Mouse (Mus musculus): ENCODE results near the gene Gm17019. TPM values are rescaled to one million over a fixed set of nuclear protein-coding genes. Genes with fewer than 3 reads are reported as not detected.

Gm17019 gene
- polyA plus RNA-seq (2017; shearing (Covaris generic)) = not detected

DNA sequence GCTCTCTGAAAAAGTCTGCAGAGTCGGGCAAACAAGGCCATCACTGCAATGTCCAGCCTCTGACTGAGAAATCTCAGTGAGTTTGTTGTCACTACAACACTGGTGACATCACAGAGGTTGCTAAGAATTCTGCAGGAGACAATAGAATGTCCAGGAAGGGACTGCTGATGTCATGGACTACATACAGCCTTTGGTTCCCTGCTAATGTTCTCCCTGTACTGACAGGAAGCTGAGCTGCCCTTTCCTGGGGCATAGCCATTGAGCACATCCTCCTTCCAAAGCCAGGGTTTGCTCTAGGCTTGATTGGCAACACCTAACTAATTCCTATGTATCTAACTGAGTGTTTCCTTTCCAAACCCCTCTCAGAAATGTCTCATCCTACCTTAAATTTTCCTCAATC, at the start of gene Gm17019:
Gene Gm17019, minus strand, starts transcription at position 101 of the 400 bp plus-strand sequence.

Other genes with a start within 250 kb of the Gm17019 start
- gene Gm9758, start 118.1 kb downstream of the Gm17019 start, polyA plus RNA-seq (2017; shearing (Covaris generic)) = 0.98 TPM
- gene Speer4e, start 94.6 kb downstream of the Gm17019 start, polyA plus RNA-seq (2017; shearing (Covaris generic)) = not detected
- gene Gm10354, start 54.1 kb downstream of the Gm17019 start, polyA plus RNA-seq (2017; shearing (Covaris generic)) = not detected